Mouse (Mus musculus) bone marrow, adult 2 months (tissue): Measurements from ENCODE around the gene Nle1.

Experiments
- CTCF ChIP-seq: fragments of 200-500 bp; IDR thresholded peaks from 2 replicates; pipeline ENCODE4 v1.5.1; 2011; ENCODE audit warnings: low read length, control low read depth; ENCODE audit not compliant: control insufficient read depth, insufficient read depth
- POLR2A ChIP-seq: fragments of 200-500 bp; IDR thresholded peaks from 2 replicates; pipeline ENCODE4 v1.6.1; 2011; ENCODE audit warnings: low read depth, mild to moderate bottlenecking, control low read depth, low read length, borderline replicate concordance; ENCODE audit not compliant: control insufficient read depth

- TF ChIP-seq CTCF, result no peak
- TF ChIP-seq POLR2A, result no peak
Measured at GRCm38 (mm10) chr11:82863059-82863458, 45.2 kb downstream of the Nle1 start.
